Mouse (Mus musculus): ENCODE results near the gene Shh. TPM values are rescaled to one million over a fixed set of nuclear protein-coding genes. Genes with fewer than 3 reads are reported as not detected.

Gene Shh
- polyA plus RNA-seq, 1 experiment from 2014 or later: 2.3 TPM

GRCm38 (mm10) chr5:28416029-28416428, 51.0 kb downstream of the Shh start:
- no peak for ATAC-seq (replicated peaks; ENCODE audit: low FRiP score)
- H3K27ac ChIP-seq (ENCODE audit: low read depth, low read length): no peak overlapping the region
- H3K27me3 ChIP-seq (ENCODE audit: control insufficient read depth, insufficient read depth, low read length): no peaks in the 10 kb centered on the region
- H3K36me3 ChIP-seq (ENCODE audit: control insufficient read depth, insufficient read depth, low read length): peaks cover 6% of the 10 kb centered on the region
- no peak for DNase-seq (ENCODE audit: low spot score)
- H3K4me1 ChIP-seq (replicated peaks; ENCODE audit: control insufficient read depth, insufficient read depth, low read length): no peaks in the 10 kb centered on the region
- no peak overlapping the region for H3K4me3 ChIP-seq (ENCODE audit: low read depth, low read length)
- H3K9me3 ChIP-seq (ENCODE audit: control insufficient read depth, low read length): no peaks in the 10 kb centered on the region
- H3K9ac ChIP-seq (ENCODE audit: low read length): no peak overlapping the region
- H3K4me2 ChIP-seq (ENCODE audit: low read depth, low read length, severe bottlenecking): no peak overlapping the region

DNA sequence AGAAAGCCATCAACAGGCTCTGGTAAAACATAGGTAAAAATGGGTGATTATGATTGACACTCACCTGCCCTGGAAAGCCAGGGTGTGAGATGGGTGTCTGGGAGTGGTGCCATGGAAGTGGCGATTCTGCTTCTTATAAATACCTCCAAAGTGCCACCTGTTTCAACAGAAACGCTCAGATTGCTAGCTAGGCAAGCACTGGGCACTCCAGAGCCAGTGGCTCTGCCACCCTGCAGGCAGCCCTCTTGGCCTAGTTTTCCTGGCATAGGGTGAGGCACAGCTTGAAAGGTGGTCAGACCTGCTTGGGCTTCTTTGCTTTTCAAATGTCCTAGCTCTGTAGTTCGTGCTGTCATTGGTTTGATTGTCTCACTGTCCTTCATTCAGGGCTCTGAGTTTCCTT, 53.0 kb downstream of the Shh start:
- no peak for DNase-seq (ENCODE audit: low spot score)
- H3K9ac ChIP-seq (ENCODE audit: low read length): no peak overlapping the region
- H3K27ac ChIP-seq (ENCODE audit: low read depth, low read length): no peak overlapping the region
- no peaks in the 10 kb centered on the region for H3K27me3 ChIP-seq (ENCODE audit: control insufficient read depth, insufficient read depth, low read length)
- no peak for ATAC-seq (replicated peaks; ENCODE audit: low FRiP score)
- WGBS: 93% methylated on average over 3 of the region's 3 CpGs
- H3K9me3 ChIP-seq (ENCODE audit: control insufficient read depth, low read length): no peaks in the 10 kb centered on the region
- H3K36me3 ChIP-seq (ENCODE audit: control insufficient read depth, insufficient read depth, low read length): peaks cover 6% of the 10 kb centered on the region
- no peak overlapping the region for H3K4me2 ChIP-seq (ENCODE audit: low read depth, low read length, severe bottlenecking)
- no peak overlapping the region for H3K4me3 ChIP-seq (ENCODE audit: low read depth, low read length)
- H3K4me1 ChIP-seq (replicated peaks; ENCODE audit: control insufficient read depth, insufficient read depth, low read length): no peaks in the 10 kb centered on the region

- no peak for ATAC-seq (replicated peaks; ENCODE audit: low FRiP score)
- peaks cover 6% of the 10 kb centered on the region for H3K36me3 ChIP-seq (ENCODE audit: control insufficient read depth, insufficient read depth, low read length)
- no peaks in the 10 kb centered on the region for H3K4me1 ChIP-seq (replicated peaks; ENCODE audit: control insufficient read depth, insufficient read depth, low read length)
- no peak overlapping the region for H3K4me3 ChIP-seq (ENCODE audit: low read depth, low read length)
- H3K9me3 ChIP-seq (ENCODE audit: control insufficient read depth, low read length): no peaks in the 10 kb centered on the region
- DNase-seq (ENCODE audit: low spot score): no peak
- WGBS: 96% methylated on average over 5 of the region's 5 CpGs
- no peak overlapping the region for H3K9ac ChIP-seq (ENCODE audit: low read length)
- H3K27ac ChIP-seq (ENCODE audit: low read depth, low read length): no peak overlapping the region
- H3K27me3 ChIP-seq (ENCODE audit: control insufficient read depth, insufficient read depth, low read length): no peaks in the 10 kb centered on the region
- H3K4me2 ChIP-seq (ENCODE audit: low read depth, low read length, severe bottlenecking): no peak overlapping the region
Observed at GRCm38 (mm10) chr5:28413533-28413932, 53.5 kb downstream of the Shh start.

- Histone ChIP-seq H3K4me1 (replicated peaks; ENCODE audit: control insufficient read depth, insufficient read depth, low read length) (no peaks in the 10 kb centered on the region), H3K9me3 (ENCODE audit: control insufficient read depth, low read length) (no peaks in the 10 kb centered on the region), H3K9ac (ENCODE audit: low read length) (no peak overlapping the region), H3K4me2 (ENCODE audit: low read depth, low read length, severe bottlenecking) (no peak overlapping the region), H3K27ac (ENCODE audit: low read depth, low read length) (no peak overlapping the region), H3K36me3 (ENCODE audit: control insufficient read depth, insufficient read depth, low read length) (peaks cover 6% of the 10 kb centered on the region), H3K27me3 (ENCODE audit: control insufficient read depth, insufficient read depth, low read length) (no peaks in the 10 kb centered on the region), H3K4me3 (ENCODE audit: low read depth, low read length) (no peak overlapping the region)
- WGBS: 88% methylated on average over 2 of the region's 2 CpGs
- ATAC-seq (replicated peaks; ENCODE audit: low FRiP score) (no peak), DNase-seq (ENCODE audit: low spot score) (no peak)
Observed at GRCm38 (mm10) chr5:28412006-28412685, 54.9 kb downstream of the Shh start.

Other genes with a start within 250 kb of the Shh start
- 2.4 and 2.8 TPM in 2 replicates for gene Cnpy1, start 221.4 kb downstream of the Shh start, polyA plus RNA-seq (2014; fragmentation: Nextera tagmentation; extraction: Ambion mirVana)
- 24.9 and 26.0 TPM in 2 replicates for gene Rbm33, start 150.1 kb downstream of the Shh start, polyA plus RNA-seq (2014; fragmentation: Nextera tagmentation; extraction: Ambion mirVana)